Mouse (Mus musculus) c-Kit-positive CD71-positive TER-119-negative erythroid progenitor cells, embryonic 14.5 days (primary cell): ENCODE results near the gene Uap1.

Source experiments
- DNase-seq: peaks from one replicate; pipeline ENCODE4 v3.0.0-alpha.2; 2013; ENCODE audit warnings: low read depth

The Uap1 gene

GRCm38 (mm10) chr1:170164053-170164614, 10.6 kb downstream of the Uap1 start:
- no peak for DNase-seq

- no peak for DNase-seq
These were observed 11.3 kb downstream of the Uap1 start for GRCm38 (mm10) chr1:170163398-170163943.

- no peak for DNase-seq
These were observed 12.9 kb downstream of the Uap1 start for GRCm38 (mm10) chr1:170161852-170162251.

- DNase-seq = no peak
These were observed 14.3 kb downstream of the Uap1 start for GRCm38 (mm10) chr1:170160397-170160938.

DNA sequence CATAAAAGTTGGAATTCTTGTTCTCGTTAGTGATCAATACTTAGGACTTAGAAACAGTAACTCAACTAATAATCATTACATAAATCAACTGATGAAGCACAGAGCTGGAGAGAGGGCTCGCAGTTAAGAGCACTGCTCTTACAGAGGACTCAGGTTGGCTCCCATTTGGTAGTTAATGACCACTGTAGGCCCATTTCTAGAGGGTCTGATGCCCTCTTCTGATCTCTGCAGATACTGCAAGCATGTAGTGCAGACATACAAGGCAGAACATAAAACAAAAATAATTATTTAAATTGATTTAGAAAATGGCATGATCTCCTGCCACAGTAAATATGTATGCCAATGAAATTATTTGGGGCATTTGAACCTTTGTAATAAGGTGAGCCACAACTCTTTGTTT, 15.1 kb downstream of the Uap1 start:
- DNase-seq = no peak

- no peak for DNase-seq
These were observed 19.0 kb downstream of the Uap1 start for GRCm38 (mm10) chr1:170155761-170156160.

DNA sequence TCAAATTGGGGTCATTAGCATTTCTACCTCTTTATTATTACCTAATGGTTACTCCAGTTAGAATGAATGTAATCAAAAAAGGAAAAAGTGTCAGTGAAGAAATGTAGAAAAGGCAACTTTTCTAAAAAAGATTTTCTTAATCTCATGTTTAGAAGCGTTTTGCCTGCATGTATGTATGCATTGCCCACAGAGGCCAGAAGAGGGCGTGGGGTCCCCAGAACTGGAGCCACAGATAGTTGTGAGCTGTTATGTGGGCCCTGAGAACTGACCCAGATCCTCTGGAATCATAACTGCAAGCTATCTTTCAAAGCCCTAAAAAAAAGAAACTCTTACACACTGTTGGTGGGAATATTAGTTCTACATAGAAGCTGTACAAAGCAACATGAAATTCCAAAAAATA, 19.5 kb downstream of the Uap1 start:
- DNase-seq = no peak

- DNase-seq = no peak
These were observed 20.8 kb downstream of the Uap1 start for GRCm38 (mm10) chr1:170153986-170154385.

GRCm38 (mm10) chr1:170152552-170152951, 22.2 kb downstream of the Uap1 start:
- DNase-seq = no peak

- DNase-seq = no peak
These were observed 23.9 kb downstream of the Uap1 start for GRCm38 (mm10) chr1:170150870-170151269.

DNA sequence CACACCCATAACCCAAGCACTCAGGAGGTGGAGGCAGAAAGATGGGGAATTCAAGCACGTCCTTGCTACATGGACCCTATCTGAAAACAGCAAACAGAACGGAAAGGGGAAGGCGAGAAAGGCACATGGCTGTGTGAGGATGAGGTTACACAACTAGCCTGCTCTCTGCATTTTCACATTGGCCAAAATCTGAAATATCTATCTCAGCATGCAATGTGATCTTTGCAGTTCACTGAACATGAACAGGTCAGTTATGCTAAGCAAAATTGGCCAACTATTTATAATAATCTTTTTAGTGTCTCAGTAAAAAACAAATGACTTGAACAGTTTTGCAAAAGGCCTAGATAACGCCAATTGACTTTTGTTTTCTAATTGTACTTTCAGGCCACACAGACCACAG, 25.0 kb downstream of the Uap1 start:
- no peak for DNase-seq

- peak; percentile 41 for DNase-seq
These were observed 26.2 kb downstream of the Uap1 start for GRCm38 (mm10) chr1:170148536-170148935.

DNA sequence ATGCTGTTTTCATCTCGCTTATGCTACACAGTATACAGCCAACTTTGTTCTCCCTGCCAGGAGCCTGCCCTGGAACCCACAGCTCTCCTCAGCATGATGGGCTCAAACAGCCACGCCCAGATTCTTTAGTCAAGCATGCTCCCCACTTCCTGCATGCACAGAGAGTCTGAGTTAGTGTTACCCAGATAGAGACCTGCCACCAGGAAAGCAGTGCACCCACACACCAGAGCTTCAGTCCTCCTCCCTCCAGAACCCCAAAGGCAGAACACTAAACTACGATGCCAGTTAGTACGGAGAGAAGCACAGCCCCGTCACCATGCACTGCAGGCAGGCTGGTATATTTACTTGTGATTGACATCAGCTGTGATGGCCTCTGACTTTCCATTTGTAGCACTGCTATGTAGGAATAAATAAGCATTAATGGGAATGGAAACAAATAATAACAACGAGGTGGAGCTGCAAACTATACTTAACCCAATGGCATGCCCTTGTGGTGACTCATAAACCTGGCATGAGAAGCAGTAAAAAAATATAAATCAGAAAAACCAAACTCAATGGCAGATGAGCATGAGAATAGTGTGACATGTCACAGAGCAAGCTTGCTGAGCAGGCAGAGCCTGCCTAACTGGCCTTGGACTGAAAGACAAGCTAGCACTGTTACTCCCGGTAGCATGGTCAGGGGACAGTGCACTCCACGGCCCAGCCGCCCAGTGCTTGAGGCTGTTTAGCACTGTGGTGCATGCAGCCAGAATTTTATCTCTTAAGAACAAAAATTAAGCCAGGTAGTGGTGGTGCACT, 26.9 kb downstream of the Uap1 start:
- no peak for DNase-seq

DNA sequence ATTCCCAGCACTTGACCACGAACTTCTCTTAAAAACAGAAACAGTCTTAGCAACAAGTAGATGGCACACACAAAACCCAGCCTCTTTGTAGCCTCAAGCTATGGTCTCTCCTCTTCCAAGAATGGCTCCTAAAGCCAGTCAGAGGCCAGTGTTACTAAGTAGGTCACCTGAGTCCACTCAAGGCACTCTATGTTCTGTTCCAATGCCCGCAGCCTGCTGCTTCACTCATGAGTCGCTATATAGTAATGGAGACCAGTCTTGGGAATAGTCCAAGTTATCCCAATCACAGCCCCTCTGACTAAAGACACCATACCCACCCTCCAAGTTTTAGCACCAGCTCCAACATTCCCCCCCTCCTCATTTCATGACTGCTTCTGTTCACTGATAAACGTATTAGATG, 29.2 kb downstream of the Uap1 start:
- DNase-seq = no peak

DNA sequence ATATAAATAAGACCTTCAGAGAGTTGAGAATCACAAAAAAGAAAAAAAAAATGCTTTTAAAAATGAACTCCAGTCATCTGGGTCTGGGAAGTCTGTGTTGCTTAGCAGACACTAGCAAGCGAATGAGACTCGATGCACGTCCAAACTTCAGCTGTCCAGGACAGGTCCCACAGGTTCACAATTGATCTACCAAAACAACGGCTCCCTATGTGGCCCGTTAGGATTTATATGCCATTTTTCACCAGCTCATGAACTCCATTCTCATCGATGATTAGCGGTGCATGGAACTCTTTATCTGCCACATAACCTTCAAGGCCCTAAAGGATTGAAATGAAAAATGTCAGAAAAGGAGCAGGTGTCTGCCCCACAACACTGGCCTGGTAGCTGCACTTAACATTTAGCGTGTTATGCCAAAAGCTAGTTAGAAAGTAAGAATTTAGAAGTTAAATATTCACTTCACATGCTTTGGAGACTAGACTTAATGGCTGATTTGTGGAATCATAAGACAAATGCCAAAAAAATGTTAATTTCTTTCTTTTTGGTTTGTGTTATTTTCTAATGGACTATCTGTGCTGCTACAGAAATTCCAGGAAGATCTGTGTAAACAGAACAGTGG, 32.4 kb downstream of the Uap1 start:
- no peak for DNase-seq

- DNase-seq = no peak
These were observed 33.1 kb downstream of the Uap1 start for GRCm38 (mm10) chr1:170141626-170142025.

- DNase-seq = peak; percentile 37
These were observed 38.3 kb downstream of the Uap1 start for GRCm38 (mm10) chr1:170136351-170137009.

GRCm38 (mm10) chr1:170134264-170134663, 40.5 kb downstream of the Uap1 start:
- DNase-seq = no peak

- DNase-seq = no peak
These were observed 43.8 kb downstream of the Uap1 start for GRCm38 (mm10) chr1:170130962-170131361.

DNA sequence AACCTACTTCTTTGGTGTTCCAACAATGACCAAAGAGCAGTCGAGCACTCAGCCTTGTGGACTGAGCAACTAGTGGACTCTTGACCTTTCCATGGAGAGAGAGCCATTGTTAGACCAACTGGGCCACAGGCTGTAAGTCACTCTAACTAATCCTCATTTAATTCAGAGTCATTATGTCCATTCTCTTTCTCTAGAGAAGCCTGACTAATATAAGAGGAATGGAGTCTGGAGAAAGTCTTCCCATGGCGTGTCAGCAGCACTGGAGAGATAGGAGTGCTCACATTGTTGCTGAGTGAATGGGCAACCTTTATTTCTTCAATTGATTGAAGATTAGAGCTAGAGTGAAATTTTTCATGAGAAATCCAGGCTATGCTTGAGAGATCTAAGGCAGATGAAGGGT, 50.1 kb downstream of the Uap1 start:
- DNase-seq = no peak

GRCm38 (mm10) chr1:170113616-170114015, 61.1 kb downstream of the Uap1 start:
- DNase-seq = no peak

GRCm38 (mm10) chr1:170112261-170112660, 62.5 kb downstream of the Uap1 start:
- no peak for DNase-seq
